Mouse (Mus musculus) heart, postnatal 14 days (tissue): ENCODE data around the gene Ugt3a2. TPM values are rescaled to one million over a fixed set of nuclear protein-coding genes. Genes with fewer than 3 reads are reported as not detected.

Experiments
- DNase-seq, 2 experiments: peaks; one replicate each; pipeline ENCODE4 v3.0.0; 2021 to 2022
- intact Hi-C: fragments of 180-260 bp; cut with DNase I; formaldehyde crosslinking; loops from one replicate; pipeline ENCODE4 v1.15.1; 2025
- long read RNA-seq, 2 experiments: library from polyadenylated mRNA; stranded (forward); transcript quantifications; one replicate each; pipeline ENCODE4 v2.0.0; 2021
- total RNA-seq, 2 experiments: library from RNA; stranded (reverse); gene quantifications; 2 replicates each; pipeline ENCODE4 v1.2.3; 2021

Ugt3a2 gene
- not detected for total RNA-seq
- long read RNA-seq, experiment 1: 0 reads
- long read RNA-seq, experiment 2: 0 reads

GRCm38 (mm10) chr15:9335341-9335740 is at the start of gene Ugt3a2:
Gene Ugt3a2 (plus strand): TSS chr15:9335550.
- intact Hi-C loops: no loop called here

GRCm38 (mm10) chr15:9289660-9290059 is 45.7 kb upstream of the Ugt3a2 start:
- no peak for DNase-seq
- intact Hi-C loops: no loop called here

More at GRCm38 (mm10) chr15:9335341-9335740, at the start of gene Ugt3a2:
- DNase-seq: no peak

GRCm38 (mm10) chr15:9305978-9306692 is 29.2 kb upstream of the Ugt3a2 start:
- no peak for DNase-seq
- intact Hi-C loops: no loop called here

- DNase-seq: no peak
- intact Hi-C loops: no loop called here
Measured at GRCm38 (mm10) chr15:9334596-9334995, 754 bp upstream of the Ugt3a2 start.

GRCm38 (mm10) chr15:9336616-9337015 is 1.3 kb downstream of the Ugt3a2 start:
- intact Hi-C loops: no loop called here
- DNase-seq: no peak

GRCm38 (mm10) chr15:9337021-9337420 is 1.7 kb downstream of the Ugt3a2 start:
- DNase-seq: no peak
- intact Hi-C loops: no loop called here

- DNase-seq: no peak
- intact Hi-C loops: no loop called here
Measured at GRCm38 (mm10) chr15:9348739-9349138, 13.4 kb downstream of the Ugt3a2 start.

- intact Hi-C loops: no loop called here
- DNase-seq: no peak
Measured at GRCm38 (mm10) chr15:9362801-9363200, 27.5 kb downstream of the Ugt3a2 start.

GRCm38 (mm10) chr15:9368774-9369173 is 33.4 kb downstream of the Ugt3a2 start:
- intact Hi-C loops: no loop called here
- no peak for DNase-seq

GRCm38 (mm10) chr15:9376281-9376680 is 40.9 kb downstream of the Ugt3a2 start:
- intact Hi-C loops: no loop called here
- peak in 1 of 2 experiments; percentile 5 for DNase-seq

- no peak for DNase-seq
- intact Hi-C loops: no loop called here
Measured at GRCm38 (mm10) chr15:9409475-9409874, 74.1 kb downstream of the Ugt3a2 start.

Other genes starting within 250 kb of the Ugt3a2 start
- gene Lmbrd2, start 195.0 kb upstream of the Ugt3a2 start, total RNA-seq: 10 to 100 TPM; 11.5 to 12.3 TPM
- 1 to 10 TPM; 1.5 to 2.3 TPM for gene Skp2, start 180.1 kb upstream of the Ugt3a2 start, total RNA-seq
- not detected for gene Ugt3a1, start 58.7 kb upstream of the Ugt3a2 start, total RNA-seq
- under 1 TPM in 1 of 2 experiments, not detected in 1; 0.48 TPM for gene Capsl, start 100.5 kb downstream of the Ugt3a2 start, total RNA-seq
- 1 to 10 TPM in 1 of 2 experiments, under 1 TPM in 1; 0.45 to 1.1 TPM for gene Il7r, start 194.6 kb downstream of the Ugt3a2 start, total RNA-seq